Mouse (Mus musculus) MEL (cell line): Measurements from ENCODE around the gene Pde1c. TPM values are rescaled to one million over a fixed set of nuclear protein-coding genes. Genes with fewer than 3 reads are reported as not detected.

Experiments used
- DNase-seq: peaks from one replicate; pipeline ENCODE4 v3.0.0; 2011; ENCODE audit warnings: low read depth, low spot score
- H3K27ac ChIP-seq: 2 replicates; pipeline ENCODE4 v1.5.1; 2012; ENCODE audit warnings: low read depth, mild to moderate bottlenecking, control low read depth, low read length, moderate library complexity; ENCODE audit not compliant: control insufficient read depth
- H3K27me3 ChIP-seq, 2 experiments: fragments of 150-350 bp in 1 of 2; sonication (generic) in 1 of 2; 2 replicates each; pipeline ENCODE4 v1.6.1; 2012; ENCODE audit warnings: low read length in 2 of 2, mild to moderate bottlenecking in 2 of 2, improper control_type of control experiment in 1 of 2, moderate library complexity in 1 of 2; ENCODE audit not compliant: insufficient read depth in 2 of 2, control insufficient read depth in 1 of 2
- H3K36me3 ChIP-seq, 2 experiments: 2 replicates each; pipeline ENCODE4 v1.6.1; 2012 to 2014; ENCODE audit warnings: low read length in 2 of 2, improper control_type of control experiment in 1 of 2, inconsistent platforms in 1 of 2, mild to moderate bottlenecking in 1 of 2; ENCODE audit not compliant: insufficient read depth in 2 of 2, control insufficient read depth in 1 of 2
- H3K4me1 ChIP-seq, 2 experiments: fragments of 150-350 bp in 1 of 2; sonication (generic) in 1 of 2; 2 replicates each; pipeline ENCODE4 v1.6.1; 2012; ENCODE audit warnings: low read length in 2 of 2, improper control_type of control experiment in 1 of 2, mild to moderate bottlenecking in 1 of 2; ENCODE audit not compliant: insufficient read depth in 2 of 2, control insufficient read depth in 1 of 2
- H3K4me3 ChIP-seq, 2 experiments: fragments of 150-350 bp in 1 of 2; sonication (generic) in 1 of 2; 2 replicates each; pipeline ENCODE4 v1.5.1; 2012; ENCODE audit warnings: low read depth in 2 of 2, low read length in 2 of 2, mild to moderate bottlenecking in 2 of 2, moderate library complexity in 2 of 2, control low read depth in 1 of 2, improper control_type of control experiment in 1 of 2; ENCODE audit not compliant: control insufficient read depth in 1 of 2, insufficient read depth in 1 of 2
- H3K79me2 ChIP-seq: 2 replicates; pipeline ENCODE4 v1.6.1; 2012; ENCODE audit warnings: mild to moderate bottlenecking, low read length, moderate library complexity; ENCODE audit not compliant: control insufficient read depth, poor library complexity, insufficient read depth
- H3K9ac ChIP-seq: 2 replicates; pipeline ENCODE4 v1.6.1; 2012; ENCODE audit warnings: low read depth, mild to moderate bottlenecking, control low read depth, low read length, moderate library complexity; ENCODE audit not compliant: control insufficient read depth, poor library complexity, severe bottlenecking
- H3K9me3 ChIP-seq: fragments of 150-350 bp; sonication (generic); replicated peaks from 2 replicates; pipeline ENCODE4 v1.6.1; 2012; ENCODE audit warnings: mild to moderate bottlenecking, low read length, improper control_type of control experiment, moderate library complexity; ENCODE audit not compliant: insufficient read depth
- BHLHE40 ChIP-seq: IDR thresholded peaks from 2 replicates; pipeline ENCODE4 v1.6.1; 2012; ENCODE audit warnings: low read depth, mild to moderate bottlenecking, inconsistent platforms, low read length, improper control_type of control experiment, borderline replicate concordance
- CHD1 ChIP-seq: IDR thresholded peaks from 2 replicates; pipeline ENCODE4 v1.6.1; 2012; ENCODE audit warnings: low read depth, mild to moderate bottlenecking, inconsistent platforms, low read length, improper control_type of control experiment
- CHD2 ChIP-seq: IDR thresholded peaks from 2 replicates; pipeline ENCODE4 v1.6.1; 2011; ENCODE audit warnings: low read length, improper control_type of control experiment
- CTCF ChIP-seq, 3 experiments: IDR thresholded peaks in 2 of 3; conservative IDR thresholded peaks in 1 of 3; 2 replicates each; pipeline ENCODE4 v1.5.1; 2011 to 2012; ENCODE audit warnings: low read length in 3 of 3, low read depth in 2 of 3, mild to moderate bottlenecking in 2 of 3, improper control_type of control experiment in 1 of 3, inconsistent platforms in 1 of 3, mixed read lengths in 1 of 3, moderate library complexity in 1 of 3; ENCODE audit not compliant: control insufficient read depth in 1 of 3, insufficient read depth in 1 of 3, poor library complexity in 1 of 3, severe bottlenecking in 1 of 3
- E2F4 ChIP-seq: IDR thresholded peaks from 2 replicates; pipeline ENCODE4 v1.6.1; 2011; ENCODE audit warnings: low read depth, low read length, improper control_type of control experiment, borderline replicate concordance
- ELF1 ChIP-seq: IDR thresholded peaks from 2 replicates; pipeline ENCODE4 v1.6.1; 2014; ENCODE audit warnings: low read depth, mild to moderate bottlenecking, inconsistent platforms, low read length, improper control_type of control experiment, moderate library complexity
- GATA1 ChIP-seq: IDR thresholded peaks from 2 replicates; pipeline ENCODE4 v1.6.1; 2011; ENCODE audit warnings: low read depth, low read length, improper control_type of control experiment
- HCFC1 ChIP-seq: IDR thresholded peaks from 2 replicates; pipeline ENCODE4 v1.6.1; 2012; ENCODE audit warnings: low read depth, mild to moderate bottlenecking, inconsistent platforms, low read length, improper control_type of control experiment, moderate library complexity
- JUND ChIP-seq: IDR thresholded peaks from 2 replicates; pipeline ENCODE4 v1.6.1; 2011; ENCODE audit warnings: low read depth, mild to moderate bottlenecking, improper control_type of control experiment, low read length
- KAT2A ChIP-seq: conservative IDR thresholded peaks from 2 replicates; pipeline ENCODE4 v1.6.1; 2012; ENCODE audit warnings: low read depth, low read length, improper control_type of control experiment, inconsistent platforms
- MYB ChIP-seq: IDR thresholded peaks from 2 replicates; pipeline ENCODE4 v1.6.1; 2011; ENCODE audit warnings: mild to moderate bottlenecking, low read depth, low read length, improper control_type of control experiment
- NELFE ChIP-seq: IDR thresholded peaks from 2 replicates; pipeline ENCODE4 v1.6.1; 2011; ENCODE audit warnings: low read depth, low read length, improper control_type of control experiment
- POLR2AphosphoS2 ChIP-seq: IDR thresholded peaks from 2 replicates; pipeline ENCODE4 v1.6.1; 2011; ENCODE audit warnings: low read length, improper control_type of control experiment
- RCOR1 ChIP-seq: IDR thresholded peaks from 2 replicates; pipeline ENCODE4 v1.6.1; 2012; ENCODE audit warnings: low read depth, mild to moderate bottlenecking, inconsistent platforms, low read length, improper control_type of control experiment
- SIN3A ChIP-seq: IDR thresholded peaks from 2 replicates; pipeline ENCODE4 v1.6.1; 2012; ENCODE audit warnings: low read length, improper control_type of control experiment, inconsistent platforms
- SMC3 ChIP-seq: IDR thresholded peaks from 2 replicates; pipeline ENCODE4 v1.6.1; 2011; ENCODE audit warnings: low read depth, low read length, improper control_type of control experiment
- TAL1 ChIP-seq: IDR thresholded peaks from 2 replicates; pipeline ENCODE4 v1.6.1; 2012; ENCODE audit warnings: mild to moderate bottlenecking, inconsistent platforms, low read length, moderate library complexity, mixed read lengths
- TCF12 ChIP-seq: IDR thresholded peaks from 2 replicates; pipeline ENCODE4 v1.6.1; 2014; ENCODE audit warnings: low read depth, mild to moderate bottlenecking, inconsistent platforms, low read length, improper control_type of control experiment, moderate library complexity
- USF2 ChIP-seq, 2 experiments: IDR thresholded peaks; 2 replicates each; pipeline ENCODE4 v1.6.1; 2011 to 2012; ENCODE audit warnings: improper control_type of control experiment in 2 of 2, low read length in 2 of 2, borderline replicate concordance in 1 of 2, inconsistent platforms in 1 of 2, low read depth in 1 of 2, mild to moderate bottlenecking in 1 of 2; ENCODE audit not compliant: insufficient read depth in 1 of 2
- ZNF384 ChIP-seq: IDR thresholded peaks from 2 replicates; pipeline ENCODE4 v1.6.1; 2012; ENCODE audit warnings: low read depth, mild to moderate bottlenecking, inconsistent platforms, low read length, improper control_type of control experiment
- polyA plus RNA-seq, 2 experiments: library from polyadenylated mRNA; stranded (reverse) in 1 of 2; unstranded in 1 of 2; fragments of >175 nt in 1 of 2; fragments of >200 nt in 1 of 2; gene quantifications; 2 replicates each; pipeline versions ENCODE4 v1.2.1 to v1.2.4; 2012; ENCODE audit warnings: low replicate concordance in 2 of 2, low read depth in 1 of 2; ENCODE audit not compliant: insufficient read length in 2 of 2, insufficient read depth in 1 of 2, missing spikeins in 1 of 2
- total RNA-seq: library from RNA; depleted of rRNA; stranded (reverse); fragments of 300-350 nt; gene quantifications from 2 replicates; pipeline ENCODE4 v1.2.3, GENCODE M21; 2012

Gene Pde1c
- total and polyA plus RNA-seq, 3 experiments: not detected

GRCm38 (mm10) chr6:56158217-56158616 lies 410.7 kb downstream of the Pde1c start:
- no peaks in the 10 kb centered on the region for H3K79me2 ChIP-seq
- H3K9ac ChIP-seq: no peak overlapping the region
- H3K4me1 ChIP-seq: no peaks in the 10 kb centered on the region
- H3K27ac ChIP-seq: no peak overlapping the region
- no peaks in the 10 kb centered on the region for H3K36me3 ChIP-seq
- H3K27me3 ChIP-seq: no peaks in the 10 kb centered on the region
- DNase-seq: no peak
- H3K4me3 ChIP-seq: no peak overlapping the region
- no peaks in the 10 kb centered on the region for H3K9me3 ChIP-seq
- no peak for TF ChIP-seq TAL1
- TF ChIP-seq JUND: no peak
- TF ChIP-seq KAT2A: no peak
- TF ChIP-seq USF2 (IDR thresholded peaks at IDR 0.05; ENCODE audit: borderline replicate concordance in 1 of 2, insufficient read depth in 1 of 2, low read depth in 1 of 2, low read length in 2 of 2): no peak
- no peak for TF ChIP-seq CHD2
- TF ChIP-seq BHLHE40: no peak
- no peak for TF ChIP-seq ZNF384
- TF ChIP-seq MYB: no peak
- no peak for TF ChIP-seq SMC3
- no peak for TF ChIP-seq SIN3A
- TF ChIP-seq CHD1: no peak
- TF ChIP-seq TCF12: no peak
- no peak for TF ChIP-seq CTCF (IDR thresholded peaks at IDR 0.05 in 2 of 3, conservative IDR thresholded peaks at IDR 0.05 in 1 of 3; ENCODE audit: control insufficient read depth in 1 of 3, insufficient read depth in 1 of 3, low read depth in 2 of 3, low read length in 3 of 3, poor library complexity in 1 of 3, severe bottlenecking in 1 of 3)
- TF ChIP-seq NELFE: no peak
- TF ChIP-seq POLR2AphosphoS2: no peak
- TF ChIP-seq ELF1: no peak
- no peak for TF ChIP-seq E2F4
- TF ChIP-seq, all 39 proteins: peak for 0

- H3K27ac ChIP-seq: no peak overlapping the region
- no peak overlapping the region for H3K9ac ChIP-seq
- TF ChIP-seq GATA1 (no peak), HCFC1 (no peak), CHD1 (no peak), RCOR1 (no peak)
- no peak for DNase-seq
- no peaks in the 10 kb centered on the region for H3K36me3 ChIP-seq
- H3K79me2 ChIP-seq: no peaks in the 10 kb centered on the region
- no peak overlapping the region for H3K4me3 ChIP-seq
- no peaks in the 10 kb centered on the region for H3K9me3 ChIP-seq
- H3K27me3 ChIP-seq: no peaks in the 10 kb centered on the region
- no peaks in the 10 kb centered on the region for H3K4me1 ChIP-seq
Observed at GRCm38 (mm10) chr6:56156836-56157235, 412.1 kb downstream of the Pde1c start.
